Mouse (Mus musculus) limb, embryonic 13.5 days (tissue): ENCODE measurements around the gene Frmd4a. TPM values are rescaled to one million over a fixed set of nuclear protein-coding genes. Genes with fewer than 3 reads are reported as not detected.
A peak's percentile ranks its signal among the peaks of the same experiment; 100 is the strongest.

Source experiments
- ATAC-seq: fragments of 200-750 bp; cut with Nextera tagmentation; 2 replicates; pipeline ENCODE4 v1.8.0; 2017; ENCODE audit warnings: low read depth, moderate number of reproducible peaks, moderate TSS enrichment; ENCODE audit not compliant: low FRiP score
- H3K27ac ChIP-seq: fragments of 300-500 bp; sonication (generic); 2 replicates; pipeline ENCODE4 v1.5.1; 2015; ENCODE audit warnings: inconsistent platforms, mild to moderate bottlenecking, moderate library complexity
- H3K27me3 ChIP-seq: fragments of 300-500 bp; sonication (generic); 2 replicates; pipeline ENCODE4 v1.6.1; 2015; ENCODE audit warnings: mild to moderate bottlenecking, inconsistent platforms
- H3K36me3 ChIP-seq: fragments of 300-500 bp; sonication (generic); 2 replicates; pipeline ENCODE4 v1.6.1; 2015; ENCODE audit warnings: inconsistent platforms, mild to moderate bottlenecking, moderate library complexity
- H3K4me1 ChIP-seq: fragments of 300-500 bp; sonication (generic); 2 replicates; pipeline ENCODE4 v1.6.1; 2015; ENCODE audit warnings: inconsistent platforms
- H3K4me2 ChIP-seq: fragments of 300-500 bp; sonication (generic); replicated peaks from 2 replicates; pipeline ENCODE4 v1.6.1; 2015; ENCODE audit warnings: inconsistent platforms, mild to moderate bottlenecking, moderate library complexity
- H3K4me3 ChIP-seq: fragments of 300-500 bp; sonication (generic); 2 replicates; pipeline ENCODE4 v1.5.1; 2015; ENCODE audit warnings: moderate library complexity, mild to moderate bottlenecking, inconsistent platforms
- H3K9ac ChIP-seq: fragments of 300-500 bp; sonication (generic); 2 replicates; pipeline ENCODE4 v1.6.1; 2015; ENCODE audit warnings: mild to moderate bottlenecking, inconsistent platforms
- H3K9me3 ChIP-seq: fragments of 300-500 bp; sonication (generic); 2 replicates; pipeline ENCODE4 v1.6.1; 2016; ENCODE audit warnings: inconsistent platforms
- WGBS: fragments of 180-500 bp; shearing (Covaris S2); methylation state at CpG from one replicate; pipeline ENCODE4 v1.1.7; 2015; 5-methylcytosine and 5-hydroxymethylcytosine counted together
- polyA plus RNA-seq: library from polyadenylated mRNA; unstranded; fragments of >200 nt; fragmentation: Nextera tagmentation; extraction: Ambion mirVana; gene quantifications from 2 replicates; pipeline ENCODE4 v1.2.1, GENCODE M21; 2015

Frmd4a gene
- polyA plus RNA-seq, 1 experiment from 2014 or later: 68.1 TPM

DNA sequence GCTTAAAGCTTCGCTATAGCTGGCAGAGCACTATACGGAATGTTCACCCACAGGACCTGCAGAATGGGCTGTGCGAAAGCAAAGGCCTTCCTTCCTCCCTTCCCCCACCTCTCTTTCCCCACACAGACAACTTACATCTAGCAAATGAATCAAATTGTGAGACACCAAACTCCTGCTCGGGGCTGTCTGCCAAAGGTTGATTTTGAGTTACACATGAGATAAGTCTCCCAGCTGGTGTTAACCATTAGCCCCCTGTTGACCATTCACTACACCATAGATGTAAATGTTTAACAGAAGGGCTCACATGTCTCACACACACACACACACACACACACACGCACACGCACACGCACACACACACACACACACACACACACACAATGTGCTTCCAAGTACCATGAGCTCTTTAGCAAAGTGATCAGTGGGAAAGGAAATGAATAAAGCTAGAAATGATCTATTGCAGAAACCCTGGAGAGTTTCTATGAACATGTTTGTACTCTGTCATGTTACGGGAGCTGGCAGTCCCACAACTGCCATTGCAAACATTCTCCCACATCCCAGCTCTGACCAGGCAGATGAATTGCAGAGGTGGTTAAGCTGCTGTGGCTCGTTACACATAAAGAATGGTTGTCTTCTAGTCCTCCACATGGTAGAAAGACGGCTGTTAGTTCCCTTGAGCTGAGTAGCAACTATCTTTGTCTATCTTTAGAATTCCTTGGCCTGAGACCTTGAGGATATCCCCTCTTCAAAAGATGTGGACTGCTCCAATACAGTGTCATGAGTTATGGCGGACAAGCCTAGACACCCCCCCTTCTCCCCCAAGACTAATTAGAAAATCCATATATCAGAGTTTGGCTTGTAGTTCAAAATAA lies 492.9 kb downstream of the Frmd4a start:
- Histone ChIP-seq H3K4me3 (no peak overlapping the region), H3K9ac (no peak overlapping the region), H3K36me3 (peaks cover 50% of the 10 kb centered on the region), H3K27ac (no peak overlapping the region; the same call in 1 of the 2 replicates), H3K4me2 (no peak overlapping the region), H3K4me1 (peaks cover 36% of the 10 kb centered on the region), H3K27me3 (no peaks in the 10 kb centered on the region), H3K9me3 (no peaks in the 10 kb centered on the region)
- 66% methylated on average over 11 of the region's 11 CpGs for WGBS
- ATAC-seq: peak; percentile 37; the same call in 1 of the 2 replicates

DNA sequence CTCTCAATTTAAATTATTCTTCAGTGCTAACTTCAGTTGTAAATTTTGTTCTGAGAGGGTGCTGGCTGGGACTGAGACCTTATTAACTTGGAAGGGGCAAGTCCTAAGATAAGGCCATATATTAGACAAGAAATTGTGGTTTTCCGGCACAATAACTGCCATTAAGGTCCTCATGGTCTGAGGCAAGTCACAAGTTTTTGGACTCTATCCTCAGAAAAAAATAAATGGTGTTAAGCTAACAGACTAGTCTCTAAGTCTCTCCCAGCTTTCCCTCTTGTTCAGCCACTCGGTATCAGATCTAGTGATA lies 493.5 kb downstream of the Frmd4a start:
- Histone ChIP-seq H3K4me2 (no peak overlapping the region), H3K27ac (no peak overlapping the region), H3K4me1 (peaks cover 37% of the 10 kb centered on the region), H3K4me3 (no peak overlapping the region), H3K9ac (no peak overlapping the region), H3K36me3 (peaks cover 49% of the 10 kb centered on the region), H3K9me3 (no peaks in the 10 kb centered on the region), H3K27me3 (no peaks in the 10 kb centered on the region)
- no peak for ATAC-seq
- WGBS: 89% methylated on average over 2 of the region's 2 CpGs

GRCm38 (mm10) chr2:4512607-4513006 lies 495.1 kb downstream of the Frmd4a start:
- no peak for ATAC-seq
- no peaks in the 10 kb centered on the region for H3K9me3 ChIP-seq
- no peak overlapping the region for H3K4me2 ChIP-seq
- no peak overlapping the region for H3K9ac ChIP-seq
- no peaks in the 10 kb centered on the region for H3K27me3 ChIP-seq
- peaks cover 42% of the 10 kb centered on the region for H3K36me3 ChIP-seq
- 45% methylated on average over 14 of the region's 14 CpGs for WGBS
- H3K4me3 ChIP-seq: no peak overlapping the region
- H3K4me1 ChIP-seq: peaks cover 50% of the 10 kb centered on the region
- no peak overlapping the region for H3K27ac ChIP-seq

- Histone ChIP-seq H3K4me3 (no peak overlapping the region), H3K27me3 (no peaks in the 10 kb centered on the region), H3K36me3 (peaks cover 46% of the 10 kb centered on the region), H3K27ac (peak overlapping the region; percentile 44; the same call in 1 of the 2 replicates), H3K4me1 (peaks cover 26% of the 10 kb centered on the region), H3K9ac (no peak overlapping the region), H3K4me2 (no peak overlapping the region), H3K9me3 (no peaks in the 10 kb centered on the region)
- no peak for ATAC-seq
- 68% methylated on average over 3 of the region's 3 CpGs for WGBS
Observed at GRCm38 (mm10) chr2:4515910-4516309, 498.4 kb downstream of the Frmd4a start.

GRCm38 (mm10) chr2:4516819-4517552 lies 499.5 kb downstream of the Frmd4a start:
- Histone ChIP-seq H3K36me3 (peaks cover 54% of the 10 kb centered on the region), H3K27ac (peak overlapping the region; percentile 73; the same call in 1 of the 2 replicates), H3K4me1 (peaks cover 26% of the 10 kb centered on the region), H3K4me3 (no peak overlapping the region), H3K9ac (no peak overlapping the region), H3K9me3 (no peaks in the 10 kb centered on the region), H3K27me3 (no peaks in the 10 kb centered on the region), H3K4me2 (no peak overlapping the region)
- ATAC-seq: peak; percentile 51; the same call in 1 of the 2 replicates
- 36% methylated on average over 7 of the region's 7 CpGs for WGBS

- Histone ChIP-seq H3K4me1 (peaks cover 21% of the 10 kb centered on the region), H3K27ac (peak overlapping the region; percentile 73; the same call in 1 of the 2 replicates), H3K9ac (no peak overlapping the region; the same call in 1 of the 2 replicates), H3K4me2 (no peak overlapping the region), H3K9me3 (no peaks in the 10 kb centered on the region), H3K36me3 (peaks cover 54% of the 10 kb centered on the region), H3K27me3 (no peaks in the 10 kb centered on the region), H3K4me3 (no peak overlapping the region)
- peak; percentile 67 for ATAC-seq
- WGBS: 41% methylated on average over 7 of the region's 7 CpGs
Observed at GRCm38 (mm10) chr2:4517553-4518125, 500.1 kb downstream of the Frmd4a start.

- Histone ChIP-seq H3K36me3 (peaks cover 54% of the 10 kb centered on the region), H3K9ac (no peak overlapping the region), H3K4me1 (peaks cover 25% of the 10 kb centered on the region), H3K4me2 (no peak overlapping the region), H3K4me3 (no peak overlapping the region), H3K9me3 (no peaks in the 10 kb centered on the region), H3K27ac (no peak overlapping the region), H3K27me3 (no peaks in the 10 kb centered on the region)
- ATAC-seq: no peak
Observed at GRCm38 (mm10) chr2:4518549-4518948, 501.0 kb downstream of the Frmd4a start.

- Histone ChIP-seq H3K27ac (peak overlapping the region; percentile 44; the same call in 1 of the 2 replicates), H3K9me3 (peaks cover 3% of the 10 kb centered on the region; the same call in 1 of the 2 replicates), H3K9ac (no peak overlapping the region), H3K36me3 (peaks cover 38% of the 10 kb centered on the region), H3K4me3 (no peak overlapping the region), H3K27me3 (no peaks in the 10 kb centered on the region), H3K4me1 (peaks cover 7% of the 10 kb centered on the region; the same call in 1 of the 2 replicates), H3K4me2 (no peak overlapping the region)
- WGBS: 13% methylated on average over 1 of the region's 1 CpGs
- ATAC-seq: peak; percentile 44; the same call in 1 of the 2 replicates
Observed at GRCm38 (mm10) chr2:4522769-4523487, 505.4 kb downstream of the Frmd4a start.

DNA sequence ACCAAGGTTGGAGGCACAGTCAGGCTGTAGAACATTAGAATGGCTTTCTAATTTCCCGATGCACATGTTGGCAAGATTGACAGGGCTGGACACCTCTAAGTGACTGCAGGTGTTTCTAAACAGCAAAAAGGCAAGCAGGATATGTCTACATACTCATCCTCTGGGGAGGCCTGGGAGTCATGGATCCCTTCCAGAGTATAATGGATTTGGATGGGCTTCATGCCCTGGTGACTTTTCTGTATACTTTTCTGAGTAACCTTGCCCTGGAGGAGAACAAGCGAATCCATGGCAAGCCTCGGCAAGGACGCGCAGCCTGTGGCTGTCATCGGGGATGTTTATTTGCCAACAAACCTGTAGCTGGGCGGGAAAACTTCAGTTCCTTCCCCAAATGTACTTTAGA lies 509.6 kb downstream of the Frmd4a start:
- WGBS: 90% methylated on average over 7 of the region's 7 CpGs
- no peak overlapping the region for H3K4me3 ChIP-seq
- ATAC-seq: no peak
- H3K9ac ChIP-seq: no peak overlapping the region
- no peak overlapping the region for H3K4me2 ChIP-seq
- H3K27ac ChIP-seq: no peak overlapping the region
- peaks cover 3% of the 10 kb centered on the region; the same call in 1 of the 2 replicates for H3K9me3 ChIP-seq
- H3K27me3 ChIP-seq: no peaks in the 10 kb centered on the region
- peaks cover 6% of the 10 kb centered on the region; the same call in 1 of the 2 replicates for H3K4me1 ChIP-seq
- peaks cover 43% of the 10 kb centered on the region for H3K36me3 ChIP-seq

GRCm38 (mm10) chr2:4529254-4529729 lies 511.8 kb downstream of the Frmd4a start:
- WGBS: 84% methylated on average over 9 of the region's 9 CpGs
- no peak for ATAC-seq
- no peak overlapping the region for H3K4me2 ChIP-seq
- no peak overlapping the region for H3K9ac ChIP-seq
- no peaks in the 10 kb centered on the region for H3K27me3 ChIP-seq
- H3K4me3 ChIP-seq: no peak overlapping the region
- peaks cover 58% of the 10 kb centered on the region for H3K36me3 ChIP-seq
- H3K27ac ChIP-seq: no peak overlapping the region
- H3K4me1 ChIP-seq: no peaks in the 10 kb centered on the region
- peaks cover 3% of the 10 kb centered on the region; the same call in 1 of the 2 replicates for H3K9me3 ChIP-seq

- Histone ChIP-seq H3K27me3 (no peaks in the 10 kb centered on the region), H3K9ac (no peak overlapping the region), H3K27ac (no peak overlapping the region), H3K4me3 (no peak overlapping the region), H3K9me3 (no peaks in the 10 kb centered on the region), H3K4me1 (no peaks in the 10 kb centered on the region), H3K4me2 (no peak overlapping the region), H3K36me3 (peaks cover 75% of the 10 kb centered on the region)
- 92% methylated on average over 11 of the region's 11 CpGs for WGBS
- no peak for ATAC-seq
Observed at GRCm38 (mm10) chr2:4531533-4532197, 514.1 kb downstream of the Frmd4a start.
